Mouse (Mus musculus): Measurements from ENCODE around the gene Swt1. TPM values are rescaled to one million over a fixed set of nuclear protein-coding genes. Genes with fewer than 3 reads are reported as not detected.

Swt1 gene
- polyA plus RNA-seq, 1 experiment from 2014 or later: 33.9 TPM

DNA sequence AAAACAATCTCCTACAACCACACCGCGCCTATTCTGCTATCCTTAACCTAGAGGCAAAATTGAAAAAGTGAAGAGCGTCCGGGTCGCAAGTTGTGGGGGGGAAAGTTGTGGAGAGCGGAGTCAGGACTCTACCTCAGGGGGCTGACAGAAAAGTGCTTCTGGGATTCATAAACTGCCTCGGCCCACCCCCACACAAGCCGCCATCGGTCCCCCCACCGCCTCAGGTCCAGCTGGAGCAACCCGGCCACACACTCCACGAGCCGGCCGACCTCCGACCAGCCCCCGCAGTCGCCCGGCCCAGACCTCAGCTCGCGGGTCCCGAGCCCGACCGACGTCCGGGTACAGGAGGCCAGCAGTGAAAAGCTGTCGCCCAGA, 380 bp downstream of the Swt1 start:
- Histone ChIP-seq H3K4me1 (peaks cover 17% of the 10 kb centered on the region), H3K9me3 (no peaks in the 10 kb centered on the region), H3K36me3 (no peaks in the 10 kb centered on the region), H3K27me3 (no peaks in the 10 kb centered on the region), H3K4me2 (peak overlapping the region; percentile 61), H3K27ac (peak overlapping the region; percentile 97), H3K4me3 (peak overlapping the region; percentile 91), H3K9ac (peak overlapping the region; percentile 84)
- WGBS: under 1% methylated on average over 26 of the region's 26 CpGs
- peak; percentile 53 for ATAC-seq (ENCODE audit: insufficient number of reproducible peaks, insufficient read depth, low FRiP score, low TSS enrichment, low read depth)

DNA sequence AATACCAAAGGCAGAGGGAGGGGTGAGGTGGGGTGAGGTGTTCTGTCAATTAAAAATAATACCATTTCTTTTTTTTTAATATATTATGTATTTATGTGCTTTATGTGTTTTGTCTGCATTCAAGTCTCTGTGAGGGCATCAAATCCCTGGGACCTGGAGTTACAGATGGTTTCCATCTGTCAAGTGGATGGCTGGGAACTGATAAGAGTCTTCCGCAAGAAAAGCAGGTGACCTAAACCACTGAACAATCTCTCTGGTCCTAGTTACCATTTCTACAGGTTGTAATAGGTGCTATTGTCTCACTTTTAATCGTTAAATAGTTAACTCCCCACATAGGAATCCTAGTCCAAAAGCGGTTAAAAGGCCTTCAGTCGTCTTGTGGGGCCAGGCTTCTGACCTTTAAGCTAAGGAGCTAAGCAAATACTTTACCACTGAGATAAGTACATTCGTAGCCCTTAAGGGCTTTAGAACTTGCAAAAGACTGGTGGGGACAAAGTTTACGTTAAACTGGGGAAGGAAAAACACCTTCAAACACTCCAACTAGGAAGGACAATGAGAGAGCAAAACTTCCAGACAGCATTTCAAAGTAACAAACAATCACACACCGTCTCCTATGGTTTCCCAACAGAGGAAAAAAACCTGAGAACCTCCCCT, 1.2 kb downstream of the Swt1 start:
- ATAC-seq (ENCODE audit: insufficient number of reproducible peaks, insufficient read depth, low FRiP score, low TSS enrichment, low read depth): no peak
- H3K27ac ChIP-seq: no peak overlapping the region
- WGBS: 24% methylated on average over 7 of the region's 7 CpGs

DNA sequence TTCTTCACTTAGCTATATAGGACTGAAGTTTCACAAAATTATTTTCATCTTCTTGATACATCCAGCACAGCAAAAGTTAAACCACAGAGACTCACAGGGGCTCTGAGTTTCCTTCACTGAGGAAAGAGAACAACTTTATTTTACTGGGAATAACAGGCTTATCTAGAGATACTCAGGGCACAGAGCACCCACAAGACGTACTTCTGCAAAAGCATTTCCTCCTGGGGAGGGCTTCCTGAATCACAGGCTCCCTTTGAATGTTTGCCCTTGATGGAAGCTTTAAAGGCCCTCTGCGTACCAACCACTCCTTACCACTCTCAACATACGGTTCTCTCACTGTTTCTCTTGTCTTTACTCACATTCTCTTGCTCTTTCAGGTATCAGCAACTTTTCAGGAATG, 6.1 kb downstream of the Swt1 start:
- Histone ChIP-seq H3K36me3 (peaks cover 42% of the 10 kb centered on the region), H3K9ac (no peak overlapping the region), H3K27me3 (no peaks in the 10 kb centered on the region), H3K4me3 (no peak overlapping the region), H3K27ac (no peak overlapping the region), H3K4me1 (peaks cover 5% of the 10 kb centered on the region), H3K9me3 (no peaks in the 10 kb centered on the region), H3K4me2 (no peak overlapping the region)
- WGBS: 81% methylated on average over 3 of the region's 3 CpGs
- ATAC-seq (ENCODE audit: insufficient number of reproducible peaks, insufficient read depth, low FRiP score, low TSS enrichment, low read depth): no peak

More for the DNA sequence above, 1.2 kb downstream of the Swt1 start:
- Histone ChIP-seq H3K9me3 (no peaks in the 10 kb centered on the region), H3K36me3 (peaks cover 5% of the 10 kb centered on the region), H3K4me1 (peaks cover 17% of the 10 kb centered on the region), H3K9ac (peak overlapping the region; percentile 84), H3K27me3 (no peaks in the 10 kb centered on the region), H3K4me3 (peak overlapping the region; percentile 91), H3K4me2 (peak overlapping the region; percentile 61)

DNA sequence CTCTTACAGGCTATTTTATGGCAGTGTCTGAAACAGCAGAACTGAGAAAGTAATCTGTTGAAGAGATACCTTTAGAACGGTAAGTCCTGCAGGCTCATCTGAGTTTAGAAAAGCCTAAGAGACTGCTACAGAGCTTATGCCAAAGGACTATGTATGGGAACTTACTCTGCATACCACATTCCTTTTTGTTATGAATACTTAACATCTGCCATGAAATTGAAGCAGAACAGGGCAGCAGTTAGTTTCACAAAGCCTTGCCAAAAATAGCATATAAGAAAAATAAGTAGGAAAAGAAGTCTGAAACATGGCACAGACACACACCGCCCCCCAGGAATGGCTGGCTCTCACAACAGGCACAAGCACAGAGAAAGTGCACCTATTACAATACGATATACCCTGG, 18.4 kb downstream of the Swt1 start:
- H3K4me3 ChIP-seq: no peak overlapping the region
- peak overlapping the region; percentile 69 for H3K27ac ChIP-seq
- no peaks in the 10 kb centered on the region for H3K27me3 ChIP-seq
- 46% methylated on average over 3 of the region's 3 CpGs for WGBS
- H3K9me3 ChIP-seq: no peaks in the 10 kb centered on the region
- H3K9ac ChIP-seq: no peak overlapping the region
- H3K4me2 ChIP-seq: no peak overlapping the region
- 0 out of 2 replicates have a peak, but pooled peaks have one; percentile 32 for ATAC-seq (ENCODE audit: insufficient number of reproducible peaks, insufficient read depth, low FRiP score, low TSS enrichment, low read depth)
- H3K36me3 ChIP-seq: peaks cover 40% of the 10 kb centered on the region
- H3K4me1 ChIP-seq: peaks cover 8% of the 10 kb centered on the region

DNA sequence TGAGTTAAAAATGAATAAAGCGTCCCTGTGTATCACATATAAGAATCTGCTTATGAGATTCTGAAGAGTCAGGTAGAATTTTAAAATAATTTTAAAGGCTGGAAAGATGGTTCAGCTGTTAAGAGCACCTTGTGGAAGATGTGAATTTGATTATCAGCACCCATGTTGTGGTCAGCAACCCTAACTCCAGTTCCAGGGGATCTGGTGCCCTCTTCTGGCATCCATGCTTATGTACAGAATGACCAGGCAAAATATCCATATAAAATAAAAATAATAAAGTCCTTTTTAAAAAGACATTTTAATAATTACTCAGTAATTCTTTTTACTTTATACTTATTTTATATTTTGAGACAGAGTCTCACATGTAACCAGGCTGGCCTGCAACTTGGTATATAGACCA, 38.2 kb downstream of the Swt1 start:
- no peak overlapping the region for H3K4me3 ChIP-seq
- H3K27me3 ChIP-seq: no peaks in the 10 kb centered on the region
- H3K4me1 ChIP-seq: no peaks in the 10 kb centered on the region
- no peak for ATAC-seq (ENCODE audit: insufficient number of reproducible peaks, insufficient read depth, low FRiP score, low TSS enrichment, low read depth)
- H3K4me2 ChIP-seq: no peak overlapping the region
- WGBS: 94% methylated on average over 1 of the region's 1 CpGs
- H3K36me3 ChIP-seq: peaks cover 37% of the 10 kb centered on the region
- no peak overlapping the region for H3K9ac ChIP-seq
- no peak overlapping the region for H3K27ac ChIP-seq
- no peaks in the 10 kb centered on the region for H3K9me3 ChIP-seq

DNA sequence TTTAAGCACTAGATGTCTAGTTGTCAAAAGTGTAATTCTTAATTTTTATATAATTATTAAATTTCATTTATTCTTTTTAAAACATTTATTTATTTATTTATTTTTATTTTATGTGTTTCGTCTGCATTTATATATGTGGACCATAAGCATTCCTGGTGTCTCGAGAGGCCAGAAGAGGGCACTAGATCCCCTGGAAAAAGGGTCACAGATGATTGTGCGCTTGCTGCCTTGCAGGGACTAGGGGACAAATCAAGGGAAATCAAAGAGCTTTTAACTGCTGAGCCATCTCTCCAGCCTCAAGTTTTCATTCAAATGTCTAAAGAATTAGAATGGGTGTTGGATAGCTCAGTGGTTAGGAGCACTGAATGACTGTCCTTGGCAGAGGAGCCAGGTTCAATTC, 50.9 kb downstream of the Swt1 start:
- Histone ChIP-seq H3K9ac (no peak overlapping the region), H3K4me1 (no peaks in the 10 kb centered on the region), H3K27me3 (no peaks in the 10 kb centered on the region), H3K27ac (no peak overlapping the region), H3K4me3 (no peak overlapping the region), H3K9me3 (no peaks in the 10 kb centered on the region), H3K36me3 (peaks cover 29% of the 10 kb centered on the region), H3K4me2 (no peak overlapping the region)
- ATAC-seq (ENCODE audit: insufficient number of reproducible peaks, insufficient read depth, low FRiP score, low TSS enrichment, low read depth): no peak
- 89% methylated on average over 3 of the region's 3 CpGs for WGBS

DNA sequence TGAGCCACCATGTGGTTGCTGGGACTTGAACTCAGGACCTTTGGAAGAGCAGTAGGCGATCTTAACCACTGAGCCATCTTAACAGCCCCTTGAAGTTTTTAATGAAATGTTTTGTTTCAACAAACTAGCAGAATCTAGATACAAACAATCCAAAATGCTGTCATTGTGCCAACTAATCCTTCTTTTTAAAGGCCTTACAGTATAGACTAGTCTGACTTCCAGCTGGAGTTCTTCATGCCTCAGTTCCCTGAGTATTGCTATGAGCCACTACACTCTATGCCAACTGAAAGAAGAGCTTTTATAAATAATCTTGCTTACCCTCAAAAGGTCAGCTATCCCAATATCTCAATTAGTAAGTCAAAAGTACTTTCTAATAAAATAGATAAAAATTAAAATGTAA, 55.4 kb downstream of the Swt1 start:
- Histone ChIP-seq H3K4me3 (no peak overlapping the region), H3K27ac (no peak overlapping the region), H3K4me2 (no peak overlapping the region), H3K4me1 (no peaks in the 10 kb centered on the region), H3K9me3 (no peaks in the 10 kb centered on the region), H3K9ac (no peak overlapping the region), H3K36me3 (peaks cover 41% of the 10 kb centered on the region), H3K27me3 (no peaks in the 10 kb centered on the region)
- no peak for ATAC-seq (ENCODE audit: insufficient number of reproducible peaks, insufficient read depth, low FRiP score, low TSS enrichment, low read depth)
- whole genome bisulfite sequencing: 93% methylated on average over 1 of the region's 1 CpGs

DNA sequence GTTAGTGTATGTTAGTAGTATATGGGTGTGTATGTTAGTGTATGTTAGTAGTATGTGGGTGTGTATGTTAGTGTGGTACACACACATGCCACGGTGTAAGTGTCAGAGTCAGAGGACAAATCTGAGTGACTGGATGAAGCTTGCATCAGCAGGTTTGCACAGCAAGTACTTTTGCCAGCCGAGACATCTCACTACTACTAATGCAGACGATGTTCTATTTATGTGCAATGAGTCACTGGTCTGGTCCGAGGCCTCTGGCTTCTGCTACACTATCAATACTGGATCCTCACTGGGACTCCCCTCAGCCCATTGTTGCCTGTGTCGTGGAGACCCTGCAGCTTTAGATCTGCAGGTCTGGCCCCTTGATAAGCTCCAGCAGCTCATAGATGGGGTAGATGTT, 56.7 kb downstream of the Swt1 start:
- Histone ChIP-seq H3K27ac (no peak overlapping the region), H3K9ac (no peak overlapping the region), H3K4me3 (no peak overlapping the region), H3K4me1 (no peaks in the 10 kb centered on the region), H3K9me3 (no peaks in the 10 kb centered on the region), H3K36me3 (peaks cover 45% of the 10 kb centered on the region), H3K27me3 (no peaks in the 10 kb centered on the region), H3K4me2 (no peak overlapping the region)
- ATAC-seq (ENCODE audit: insufficient number of reproducible peaks, insufficient read depth, low FRiP score, low TSS enrichment, low read depth): no peak
- WGBS: 86% methylated on average over 5 of the region's 5 CpGs

DNA sequence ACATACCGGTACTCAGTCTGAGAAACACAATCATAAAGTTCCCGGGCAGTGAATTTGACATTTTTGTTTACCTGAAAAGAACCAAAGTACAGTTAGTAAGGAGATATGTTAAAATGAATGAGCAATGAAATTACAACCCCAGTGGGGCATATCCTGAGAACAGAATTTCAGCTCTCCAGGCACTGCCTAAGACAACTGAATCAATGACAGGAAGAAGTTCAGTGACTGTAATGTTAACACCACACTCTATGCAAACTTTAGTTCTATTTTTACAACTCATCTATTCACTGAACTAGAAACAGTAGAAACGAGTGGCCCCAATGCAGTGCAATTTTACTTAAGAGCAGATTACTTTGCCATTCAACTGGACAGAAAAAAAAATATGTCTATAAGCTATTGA, 57.7 kb downstream of the Swt1 start:
- no peaks in the 10 kb centered on the region for H3K9me3 ChIP-seq
- H3K27ac ChIP-seq: no peak overlapping the region
- no peak overlapping the region for H3K9ac ChIP-seq
- 85% methylated on average over 3 of the region's 3 CpGs for WGBS
- no peaks in the 10 kb centered on the region for H3K27me3 ChIP-seq
- no peak overlapping the region for H3K4me2 ChIP-seq
- no peak overlapping the region for H3K4me3 ChIP-seq
- no peaks in the 10 kb centered on the region for H3K4me1 ChIP-seq
- no peak for ATAC-seq (ENCODE audit: insufficient number of reproducible peaks, insufficient read depth, low FRiP score, low TSS enrichment, low read depth)
- peaks cover 49% of the 10 kb centered on the region for H3K36me3 ChIP-seq

DNA sequence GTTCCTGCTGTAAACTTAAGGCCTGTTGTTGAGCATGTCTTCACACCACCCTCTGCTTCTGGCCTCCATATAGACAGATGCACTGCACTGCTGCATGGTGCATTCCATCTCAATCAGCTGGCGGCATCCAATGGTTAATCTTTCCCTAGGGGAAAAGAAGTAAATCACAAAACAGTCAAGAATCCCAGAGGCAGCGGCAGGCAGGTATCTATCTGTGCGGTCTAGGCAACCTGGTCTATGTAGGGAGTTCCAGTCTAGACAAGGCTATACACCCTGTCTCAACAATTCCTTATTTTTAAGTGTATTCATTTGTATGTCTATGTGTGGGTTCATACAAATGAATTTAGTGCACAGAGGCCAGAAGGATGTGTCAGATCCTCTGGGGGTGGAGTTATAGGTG, 59.8 kb downstream of the Swt1 start:
- Histone ChIP-seq H3K4me2 (no peak overlapping the region), H3K4me1 (no peaks in the 10 kb centered on the region), H3K27ac (no peak overlapping the region), H3K4me3 (no peak overlapping the region), H3K36me3 (peaks cover 70% of the 10 kb centered on the region), H3K9me3 (no peaks in the 10 kb centered on the region), H3K27me3 (no peaks in the 10 kb centered on the region), H3K9ac (no peak overlapping the region)
- WGBS: 84% methylated on average over 3 of the region's 3 CpGs
- no peak for ATAC-seq (ENCODE audit: insufficient number of reproducible peaks, insufficient read depth, low FRiP score, low TSS enrichment, low read depth)

DNA sequence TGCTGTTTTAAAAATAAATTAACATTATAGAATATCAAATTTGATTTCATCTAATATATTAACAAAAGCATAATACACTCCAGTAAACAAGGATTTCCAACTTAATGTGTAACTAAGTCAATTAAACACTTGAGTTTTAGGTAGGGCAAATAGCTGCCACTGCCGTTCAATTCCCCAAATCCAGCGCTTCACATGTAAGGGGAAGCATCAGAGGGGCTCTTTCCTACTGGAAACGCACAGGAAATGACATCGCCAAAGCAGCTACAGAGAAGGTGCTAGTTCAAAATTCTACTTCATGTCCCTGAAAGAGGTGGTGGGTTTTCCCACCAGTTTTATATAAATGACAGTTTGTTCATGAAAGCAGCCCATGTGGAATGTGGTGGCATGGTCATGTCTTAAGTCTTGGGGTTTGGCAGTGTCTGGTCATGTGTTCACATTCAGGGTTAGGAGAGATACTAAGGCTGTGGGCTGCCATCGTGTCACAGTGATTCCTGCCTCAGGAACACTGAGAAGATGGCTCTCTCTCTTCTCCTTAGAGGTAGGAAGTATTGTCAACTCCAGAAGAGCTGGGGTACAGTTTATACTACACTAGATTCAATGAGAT, 60.4 kb downstream of the Swt1 start:
- ATAC-seq (ENCODE audit: insufficient number of reproducible peaks, insufficient read depth, low FRiP score, low TSS enrichment, low read depth): no peak

DNA sequence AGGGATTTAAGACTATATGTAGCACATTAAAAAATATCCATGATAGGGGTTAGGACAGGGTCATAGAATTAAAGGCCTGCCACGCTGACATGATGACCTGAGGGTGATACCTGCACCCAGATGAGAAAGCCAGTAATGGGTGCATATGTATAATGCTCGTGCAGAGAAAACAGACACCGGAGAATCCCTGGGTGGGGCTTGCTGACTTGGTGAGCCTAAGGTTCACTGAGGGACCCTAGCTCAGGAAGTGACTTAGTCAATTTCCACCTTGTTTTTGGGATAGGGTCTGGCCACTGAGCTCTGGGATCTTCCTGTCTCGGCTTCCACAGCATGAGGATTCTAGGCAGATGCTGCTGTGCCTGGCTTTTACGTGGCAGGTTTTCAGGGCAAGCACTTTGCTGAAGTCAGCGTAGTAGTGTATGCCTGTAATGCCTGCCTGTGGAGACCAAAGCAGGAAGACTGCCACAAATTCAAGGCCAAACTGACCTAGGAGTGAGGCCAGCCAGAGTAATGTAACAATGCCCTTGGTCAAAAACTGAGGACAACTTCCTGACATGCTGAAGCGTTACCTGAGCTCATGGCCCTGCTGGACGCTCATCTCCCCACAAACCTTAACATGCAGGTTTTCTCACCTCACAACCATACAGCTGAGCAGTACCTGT, 61.2 kb downstream of the Swt1 start:
- Histone ChIP-seq H3K27ac (no peak overlapping the region), H3K4me1 (no peaks in the 10 kb centered on the region), H3K9ac (no peak overlapping the region), H3K4me3 (no peak overlapping the region), H3K27me3 (no peaks in the 10 kb centered on the region), H3K9me3 (no peaks in the 10 kb centered on the region), H3K4me2 (no peak overlapping the region), H3K36me3 (peaks cover 84% of the 10 kb centered on the region)
- no peak for ATAC-seq (ENCODE audit: insufficient number of reproducible peaks, insufficient read depth, low FRiP score, low TSS enrichment, low read depth)
- WGBS: 82% methylated on average over 8 of the region's 8 CpGs

More for the DNA sequence above, 60.4 kb downstream of the Swt1 start:
- Histone ChIP-seq H3K27ac (no peak overlapping the region), H3K4me3 (no peak overlapping the region), H3K36me3 (peaks cover 77% of the 10 kb centered on the region), H3K9me3 (no peaks in the 10 kb centered on the region), H3K27me3 (no peaks in the 10 kb centered on the region), H3K4me1 (no peaks in the 10 kb centered on the region), H3K9ac (no peak overlapping the region), H3K4me2 (no peak overlapping the region)
- WGBS: 90% methylated on average over 5 of the region's 5 CpGs
